Mouse (Mus musculus): ENCODE measurements around the gene Lat. TPM values are rescaled to one million over a fixed set of nuclear protein-coding genes. Genes with fewer than 3 reads are reported as not detected.

Lat gene
- polyA plus RNA-seq, 1 experiment = 17.4 TPM

DNA sequence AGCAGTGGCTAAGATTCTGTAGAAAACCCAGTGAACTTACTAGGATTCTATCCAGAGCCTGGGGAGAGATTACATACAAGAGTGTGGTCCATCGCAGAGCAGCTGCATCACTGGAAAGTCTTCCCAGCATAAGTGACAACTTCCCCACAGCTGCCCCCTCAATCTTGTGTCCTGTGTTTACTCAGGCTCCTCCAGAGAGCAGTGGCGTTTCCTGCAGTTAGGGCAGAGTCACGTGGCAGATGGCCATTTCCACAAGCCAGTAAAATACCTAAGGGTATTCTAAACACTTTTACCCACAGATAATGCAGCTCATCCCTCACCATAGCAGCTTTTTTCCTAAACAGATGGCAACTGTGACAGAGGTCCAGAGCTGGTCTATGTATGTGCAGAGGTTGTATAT lies 44.6 kb downstream of the Lat start:
- H3K4me1 ChIP-seq (ENCODE audit: control insufficient read depth, insufficient read depth, low read length) = no peaks in the 10 kb centered on the region
- TF ChIP-seq CTCF (IDR thresholded peaks at IDR 0.05; ENCODE audit: insufficient read depth, low read length) (no peak), POLR2A (IDR thresholded peaks at IDR 0.05; ENCODE audit: borderline replicate concordance, extremely low read depth, low read depth, low read length) (no peak)
- DNase-seq = no peak
- no peak overlapping the region for H3K4me3 ChIP-seq (replicated peaks; ENCODE audit: extremely low read depth, low read depth, low read length)
- WGBS = 10% methylated on average over 3 of the region's 3 CpGs

DNA sequence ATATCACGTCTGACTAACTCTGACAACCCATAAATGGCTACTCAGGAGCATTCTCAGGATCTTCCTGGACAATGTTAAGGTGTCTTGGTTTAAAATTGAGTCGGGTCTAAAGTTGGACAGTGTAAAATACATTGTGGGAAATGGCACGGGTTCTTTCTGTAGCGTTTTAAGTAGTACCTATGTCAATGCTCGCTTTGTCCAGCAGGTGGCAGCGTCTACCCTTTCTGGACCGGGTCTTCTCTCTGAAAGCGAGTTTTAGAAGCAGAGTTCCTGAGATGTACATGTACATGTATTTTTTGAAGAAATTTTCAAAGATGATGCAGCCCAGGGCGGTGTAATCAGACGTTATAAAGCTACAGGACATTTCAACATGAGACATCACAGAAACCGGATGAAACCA lies 45.6 kb downstream of the Lat start:
- WGBS = 8% methylated on average over 11 of the region's 11 CpGs

DNA sequence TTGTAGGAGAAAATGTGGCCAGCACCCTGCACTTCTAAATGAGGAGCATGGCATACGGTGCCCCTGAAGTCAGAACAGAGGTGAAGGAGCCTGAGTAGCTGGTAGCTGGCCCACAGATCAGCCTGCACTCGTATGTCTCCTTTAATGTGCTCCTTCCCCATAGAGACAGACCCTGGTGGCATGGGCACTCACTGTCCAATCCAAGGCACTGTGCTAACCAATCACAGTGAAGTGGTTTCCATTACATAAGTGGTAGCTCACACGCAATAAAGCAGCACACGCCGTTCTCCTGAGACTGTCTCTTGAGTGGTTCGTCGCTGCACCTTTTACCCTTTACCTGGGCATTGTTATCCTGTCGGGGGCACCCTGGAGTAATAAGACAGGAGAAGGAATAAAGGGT lies 55.1 kb downstream of the Lat start:
- no peak overlapping the region for H3K4me3 ChIP-seq (replicated peaks; ENCODE audit: extremely low read depth, low read depth, low read length)
- WGBS = 55% methylated on average over 8 of the region's 8 CpGs
- TF ChIP-seq POLR2A (IDR thresholded peaks at IDR 0.05; ENCODE audit: borderline replicate concordance, extremely low read depth, low read depth, low read length) (no peak), CTCF (IDR thresholded peaks at IDR 0.05; ENCODE audit: insufficient read depth, low read length) (no peak)
- no peaks in the 10 kb centered on the region for H3K4me1 ChIP-seq (ENCODE audit: control insufficient read depth, insufficient read depth, low read length)
- DNase-seq = no peak

More for the DNA sequence above, 45.6 kb downstream of the Lat start:
- no peak overlapping the region for H3K4me3 ChIP-seq (replicated peaks; ENCODE audit: extremely low read depth, low read depth, low read length)
- TF ChIP-seq CTCF (IDR thresholded peaks at IDR 0.05; ENCODE audit: insufficient read depth, low read length) (peak; percentile 86), POLR2A (IDR thresholded peaks at IDR 0.05; ENCODE audit: borderline replicate concordance, extremely low read depth, low read depth, low read length) (no peak)
- H3K4me1 ChIP-seq (ENCODE audit: control insufficient read depth, insufficient read depth, low read length) = no peaks in the 10 kb centered on the region
- DNase-seq = peak; percentile 76

Other genes with a start within 250 kb of the Lat start
- 126 and 163 TPM in 2 replicates for gene Xpo6, start 169.1 kb downstream of the Lat start, polyA plus RNA-seq (2012; rRNA removed)
- gene Sbk1, start 97.0 kb downstream of the Lat start, polyA plus RNA-seq (2012; rRNA removed) = 12.6 and 14.2 TPM in 2 replicates
- gene Spns1, start 7.9 kb upstream of the Lat start, polyA plus RNA-seq (2012; rRNA removed) = 246 and 274 TPM in 2 replicates
- gene Nfatc2ip, start 27.2 kb upstream of the Lat start, polyA plus RNA-seq (2012; rRNA removed) = 6.0 and 6.5 TPM in 2 replicates
- gene Cd19, start 45.3 kb upstream of the Lat start, polyA plus RNA-seq (2012; rRNA removed) = 11.0 and 20.6 TPM in 2 replicates
- gene Rabep2, start 59.2 kb upstream of the Lat start, polyA plus RNA-seq (2012; rRNA removed) = 31.4 and 33.2 TPM in 2 replicates
- gene Atp2a1, start 93.5 kb upstream of the Lat start, polyA plus RNA-seq (2012; rRNA removed) = 10.7 and 289 TPM in 2 replicates
- gene Sh2b1, start 105.9 kb upstream of the Lat start, polyA plus RNA-seq (2012; rRNA removed) = 58.1 and 62.4 TPM in 2 replicates
- gene Tufm, start 117.8 kb upstream of the Lat start, polyA plus RNA-seq (2012; rRNA removed) = 53.1 and 71.0 TPM in 2 replicates
- gene Atxn2l, start 133.9 kb upstream of the Lat start, polyA plus RNA-seq (2012; rRNA removed) = 152 and 216 TPM in 2 replicates
- gene Eif3c, start 196.8 kb upstream of the Lat start, polyA plus RNA-seq (2012; rRNA removed) = 71.6 and 83.9 TPM in 2 replicates
- 17.6 and 18.1 TPM in 2 replicates for gene Apobr, start 215.4 kb upstream of the Lat start, polyA plus RNA-seq (2012; rRNA removed)
- 63.8 and 104 TPM in 2 replicates for gene Cln3, start 216.2 kb upstream of the Lat start, polyA plus RNA-seq (2012; rRNA removed)
- 0.43 and 0.79 TPM in 2 replicates for gene Il27, start 225.4 kb upstream of the Lat start, polyA plus RNA-seq (2012; rRNA removed)

All from lung, adult 2 months (tissue).